Mouse (Mus musculus) fat pad, adult 2 months (tissue): Measurements from ENCODE around the gene Crebrf.
A peak's percentile ranks its signal among the peaks of the same experiment; 100 is the strongest.

Experiments
- DNase-seq: peaks from one replicate; pipeline ENCODE4 v3.0.0-alpha.2; 2011; ENCODE audit warnings: low read depth, low spot score; ENCODE audit errors: extremely low read depth

Crebrf gene

DNA sequence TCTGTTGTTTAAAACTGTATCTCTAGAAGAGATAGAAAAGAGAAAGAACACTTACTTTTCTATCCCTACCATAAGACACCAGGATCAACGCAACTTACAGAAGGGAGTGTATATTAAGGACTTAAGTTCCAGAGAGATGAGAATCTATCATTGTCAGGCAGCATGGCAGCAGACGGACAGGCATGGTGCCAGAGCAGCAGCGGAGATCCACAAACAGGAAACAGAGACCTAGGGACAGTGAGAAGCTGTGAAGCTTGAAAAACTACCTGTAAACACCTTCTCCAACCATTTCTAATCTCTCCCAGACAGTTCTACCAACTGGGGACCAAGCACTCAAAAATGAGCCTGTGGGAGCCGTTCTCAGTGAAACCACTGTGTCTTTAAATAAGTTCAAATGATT lies 11.8 kb upstream of the Crebrf start:
- no peak for DNase-seq

DNA sequence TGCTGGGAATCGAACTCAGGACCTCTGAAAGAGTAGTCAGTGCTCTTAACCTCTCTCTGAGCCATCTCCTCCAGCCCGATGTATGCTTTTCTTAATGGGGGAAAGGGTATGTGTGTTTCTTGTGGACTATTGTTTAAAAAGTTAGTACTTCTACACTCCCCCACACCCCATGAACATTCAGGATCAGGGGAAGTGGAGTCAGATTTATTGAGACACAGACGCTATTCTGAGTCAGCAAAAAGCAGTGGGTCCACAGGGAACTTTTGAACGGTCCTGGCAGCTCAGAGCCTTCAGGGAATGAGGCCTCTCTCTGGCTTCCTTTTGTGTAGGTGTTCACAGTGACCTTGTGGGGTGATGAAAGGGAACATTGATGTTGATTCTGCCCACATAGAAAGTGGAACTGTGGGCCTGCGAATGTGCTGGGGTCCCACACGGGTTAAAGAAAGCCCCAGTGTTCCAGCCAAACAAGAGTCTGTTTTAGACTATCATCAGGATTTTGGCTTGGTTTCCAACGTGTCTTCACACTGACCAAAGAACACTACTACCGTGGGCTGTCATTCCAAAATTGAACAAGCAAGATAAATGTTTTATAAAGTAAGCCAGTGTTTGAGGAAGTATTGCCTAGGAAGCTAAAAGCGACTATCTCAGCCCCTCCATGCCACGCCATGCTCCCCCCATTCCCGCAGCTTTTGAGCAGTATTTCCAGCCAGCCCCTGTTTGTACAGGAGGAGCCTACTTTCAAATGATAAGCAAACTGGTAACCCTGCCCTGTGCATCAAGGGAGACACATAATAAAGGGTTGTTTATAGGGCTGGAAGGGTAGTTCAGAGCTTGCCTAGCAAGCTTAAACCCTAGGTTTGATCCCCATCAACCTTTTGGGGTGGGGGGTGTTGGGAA lies 9.7 kb upstream of the Crebrf start:
- no peak for DNase-seq

DNA sequence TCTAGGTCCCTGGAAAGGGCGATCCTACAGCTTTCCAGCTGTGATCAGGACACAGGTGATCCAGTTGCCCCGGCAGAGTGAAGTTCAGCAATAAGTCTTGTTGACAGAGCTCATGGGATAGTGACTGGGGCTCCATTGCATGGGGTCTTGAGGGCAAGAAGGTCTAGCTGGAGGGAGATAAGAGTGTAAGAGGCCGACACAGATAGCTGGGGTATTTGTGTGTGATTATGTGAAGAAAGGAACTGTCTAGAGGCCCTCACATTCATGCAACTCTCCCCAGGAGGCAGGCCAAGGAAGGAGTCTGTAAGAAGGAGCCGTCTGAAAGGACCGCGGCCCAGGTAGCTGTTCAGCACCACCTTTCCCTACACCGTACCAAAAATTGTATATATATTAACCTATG lies 8.4 kb upstream of the Crebrf start:
- DNase-seq: no peak

DNA sequence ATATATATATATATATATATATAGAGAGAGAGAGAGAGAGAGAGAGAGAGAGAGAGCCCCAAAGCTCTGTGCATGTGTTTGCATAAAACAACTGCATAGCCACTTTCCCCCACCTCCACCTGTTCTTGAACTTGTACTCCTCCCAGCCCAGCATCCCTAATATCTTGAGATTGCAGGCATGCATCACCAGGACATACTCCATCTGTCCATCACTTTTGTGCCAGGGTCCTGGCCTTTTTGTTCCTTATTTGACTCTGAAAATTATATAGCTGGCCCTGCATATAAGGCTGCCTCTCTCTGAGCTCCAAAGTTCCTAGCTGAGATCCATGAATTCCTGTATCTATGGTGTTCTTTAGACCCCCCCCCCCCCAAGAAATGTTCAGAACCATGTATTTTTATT lies 7.0 kb upstream of the Crebrf start:
- DNase-seq: no peak

- DNase-seq: no peak
Measured at GRCm38 (mm10) chr17:26708993-26709590, 6.4 kb upstream of the Crebrf start.

DNA sequence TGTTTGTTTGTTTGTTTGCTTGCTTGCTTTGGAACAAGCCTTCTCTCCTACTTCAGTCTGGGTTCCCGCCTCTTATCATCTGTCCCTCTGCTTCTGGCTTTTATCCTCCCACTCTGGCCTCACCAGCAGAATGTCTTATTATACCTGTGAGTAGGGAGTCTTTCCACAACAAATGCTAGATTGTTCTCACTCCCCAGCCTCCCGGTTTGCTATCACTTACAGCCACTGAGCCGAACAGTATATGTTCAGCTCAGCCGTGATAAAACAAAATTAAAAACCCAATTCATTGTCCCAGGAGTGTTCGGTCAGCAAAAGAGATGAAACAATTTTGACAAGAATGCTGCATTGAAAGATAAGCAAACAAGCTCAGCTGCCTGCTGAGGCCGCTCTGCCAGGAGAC lies 5.4 kb upstream of the Crebrf start:
- no peak for DNase-seq

GRCm38 (mm10) chr17:26715916-26716717 lies 667 bp downstream of the Crebrf start:
- peak; percentile 74 for DNase-seq

DNA sequence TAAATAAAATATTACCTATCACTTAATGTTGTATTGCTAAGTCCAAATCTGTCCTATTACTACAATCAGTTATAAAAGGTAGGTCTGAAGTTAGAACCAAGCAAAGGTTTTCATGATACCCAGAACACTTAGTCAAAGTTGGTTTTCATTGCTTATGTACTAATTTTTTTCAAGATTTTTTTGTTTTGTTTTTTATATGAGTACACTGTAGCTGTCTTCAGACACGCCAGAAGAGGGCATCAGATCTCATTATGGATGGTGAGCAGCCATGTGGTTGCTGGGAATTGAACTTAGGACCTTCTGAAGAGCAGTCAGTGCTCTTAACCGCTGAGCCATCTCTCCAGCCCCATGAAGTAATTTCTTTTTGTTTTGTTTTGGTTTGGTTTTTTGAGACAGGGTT lies 2.4 kb downstream of the Crebrf start:
- no peak for DNase-seq

DNA sequence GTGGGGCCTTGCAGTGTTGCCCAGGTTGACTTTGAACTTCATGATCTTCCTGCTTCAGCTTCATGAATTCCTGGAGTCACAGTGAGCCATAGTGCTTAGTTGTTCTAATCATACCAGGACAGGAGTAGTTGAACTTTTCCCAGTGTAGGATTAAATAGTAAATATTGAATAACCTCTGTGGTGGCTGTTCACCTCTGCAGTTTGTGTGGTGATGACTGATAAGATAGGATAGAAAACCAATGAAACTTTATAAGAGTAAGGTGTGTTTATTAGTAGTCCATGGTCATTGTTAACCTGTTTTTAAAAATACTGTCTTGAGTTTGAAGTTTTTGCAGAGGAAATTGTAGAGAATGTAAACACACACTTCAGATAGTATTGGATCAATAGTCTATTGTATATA lies 4.0 kb downstream of the Crebrf start:
- no peak for DNase-seq

- DNase-seq: no peak
Measured at GRCm38 (mm10) chr17:26721802-26722201, 6.4 kb downstream of the Crebrf start.

DNA sequence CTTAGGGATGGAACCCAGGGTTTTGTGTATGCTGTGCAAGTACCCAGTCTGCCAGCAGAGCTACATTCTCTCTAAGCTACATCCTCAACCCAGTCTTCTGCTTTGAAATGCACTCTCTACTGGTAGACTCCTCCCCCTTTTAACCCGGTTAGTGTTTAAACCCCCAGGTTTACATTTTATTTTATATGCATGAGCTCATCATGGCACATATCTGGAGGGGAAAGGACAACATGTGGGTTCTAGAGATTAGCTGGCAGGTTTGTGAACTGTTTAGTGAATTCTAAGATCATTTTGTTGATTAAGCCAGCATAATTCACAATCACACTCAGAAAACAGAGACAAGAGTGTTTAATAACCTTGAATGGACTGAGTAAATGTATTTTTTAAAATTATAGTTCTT lies 9.3 kb downstream of the Crebrf start:
- DNase-seq: no peak

DNA sequence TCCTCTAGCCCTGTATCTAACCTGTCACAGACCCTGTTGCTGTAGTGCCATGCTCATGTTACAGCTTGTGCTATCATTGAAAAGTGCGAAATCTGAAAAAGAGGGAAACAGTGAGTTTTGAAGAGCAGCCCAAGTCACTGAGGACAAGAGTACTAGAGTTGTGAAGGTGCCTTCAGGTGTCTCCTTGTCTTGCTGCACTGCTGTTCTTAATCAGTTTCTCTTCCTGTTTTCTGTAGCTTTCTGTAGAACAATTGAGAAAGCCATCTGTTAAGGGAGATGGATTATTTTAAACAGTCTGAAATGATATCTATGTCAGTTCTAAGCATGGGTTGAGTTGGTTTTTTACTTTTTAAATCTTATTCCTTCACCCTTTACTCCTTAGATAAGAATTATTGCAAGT lies 11.2 kb downstream of the Crebrf start:
- no peak for DNase-seq

DNA sequence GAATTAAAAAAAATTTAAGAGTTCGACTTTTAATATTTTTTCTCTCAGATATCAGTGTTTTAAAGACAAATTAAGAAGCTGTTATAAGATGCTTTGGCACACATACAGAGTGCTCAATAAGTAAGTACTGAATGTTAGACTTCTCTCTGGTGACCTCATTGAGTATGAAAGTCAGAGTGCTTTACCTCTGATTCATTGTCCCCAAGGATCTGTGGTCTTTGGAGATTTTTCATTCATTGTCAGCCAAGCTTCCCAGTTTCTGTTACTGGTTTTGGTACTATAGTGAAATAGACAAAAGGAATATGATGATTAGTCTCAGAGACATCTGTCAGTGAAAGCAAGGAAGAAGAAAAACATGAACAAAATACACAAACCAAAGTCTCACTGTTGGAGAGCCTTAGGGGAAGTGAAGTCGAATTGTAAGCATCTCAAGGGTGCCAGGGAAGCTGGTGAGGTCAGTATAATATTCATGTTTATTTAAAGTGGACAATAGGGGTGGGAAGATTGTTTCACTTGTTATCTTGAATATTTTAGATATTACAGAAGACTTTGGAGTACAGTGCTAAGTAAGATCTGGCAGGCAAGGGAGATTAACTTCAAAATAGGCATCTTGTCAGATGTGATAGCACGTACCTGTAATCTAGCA lies 11.8 kb downstream of the Crebrf start:
- no peak for DNase-seq

DNA sequence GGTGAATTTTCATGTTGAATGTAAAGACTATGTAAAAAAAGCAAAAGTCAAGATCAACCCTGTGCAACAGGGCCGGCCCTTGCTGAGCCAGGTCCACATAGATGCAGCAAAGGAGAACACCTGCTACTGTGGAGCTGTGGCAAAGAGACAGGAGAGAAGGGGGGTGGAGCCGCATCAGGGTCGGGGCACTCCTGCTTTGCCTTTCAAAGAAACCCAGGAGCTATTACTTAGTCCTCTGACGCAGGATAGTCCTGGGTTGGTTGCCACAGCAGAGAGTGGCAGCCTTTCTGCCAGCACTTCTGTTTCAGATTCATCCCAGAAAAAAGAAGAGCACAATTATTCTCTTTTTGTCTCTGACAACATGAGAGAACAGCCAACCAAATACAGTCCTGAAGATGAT lies 27.1 kb downstream of the Crebrf start:
- no peak for DNase-seq

DNA sequence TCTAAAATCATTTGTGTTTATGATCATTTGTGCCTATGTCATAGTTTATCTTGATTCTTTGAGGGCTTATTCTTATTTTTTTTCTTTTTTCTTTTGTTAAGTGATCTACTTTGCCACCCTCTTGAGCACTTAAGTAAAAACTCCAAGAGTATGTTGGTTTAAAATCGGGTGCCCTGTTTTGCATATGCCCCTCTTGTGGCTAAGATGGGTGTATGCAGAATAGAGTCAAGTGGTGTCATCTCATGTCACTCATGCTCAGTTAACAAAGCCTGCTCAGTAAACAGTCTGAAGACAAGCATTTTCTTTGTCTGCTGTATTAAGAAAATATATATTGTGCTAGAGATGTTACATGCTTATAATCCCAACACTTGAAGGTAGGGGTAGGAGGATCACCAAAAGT lies 27.8 kb downstream of the Crebrf start:
- DNase-seq: no peak

- no peak for DNase-seq
Measured at GRCm38 (mm10) chr17:26749975-26750374, 34.5 kb downstream of the Crebrf start.

DNA sequence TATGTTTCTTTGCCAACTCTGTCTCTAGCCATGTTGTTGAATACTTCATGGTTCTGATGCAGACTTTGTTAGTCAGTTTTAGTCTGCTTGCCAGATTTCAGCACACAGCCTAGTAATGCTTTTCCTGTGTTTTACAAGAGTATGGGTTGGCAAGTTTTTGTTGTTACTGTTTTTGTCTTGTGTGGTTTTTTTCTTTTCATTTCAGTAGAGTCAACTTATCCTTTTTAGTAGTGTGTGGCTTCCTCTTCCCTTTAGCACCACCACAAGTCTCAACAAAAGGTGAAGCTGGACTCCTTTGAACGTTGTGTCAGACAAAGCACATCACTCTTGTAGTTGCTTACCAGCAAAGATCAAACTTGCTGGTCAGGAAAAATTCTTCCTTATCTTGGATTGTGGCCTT lies 36.8 kb downstream of the Crebrf start:
- no peak for DNase-seq

DNA sequence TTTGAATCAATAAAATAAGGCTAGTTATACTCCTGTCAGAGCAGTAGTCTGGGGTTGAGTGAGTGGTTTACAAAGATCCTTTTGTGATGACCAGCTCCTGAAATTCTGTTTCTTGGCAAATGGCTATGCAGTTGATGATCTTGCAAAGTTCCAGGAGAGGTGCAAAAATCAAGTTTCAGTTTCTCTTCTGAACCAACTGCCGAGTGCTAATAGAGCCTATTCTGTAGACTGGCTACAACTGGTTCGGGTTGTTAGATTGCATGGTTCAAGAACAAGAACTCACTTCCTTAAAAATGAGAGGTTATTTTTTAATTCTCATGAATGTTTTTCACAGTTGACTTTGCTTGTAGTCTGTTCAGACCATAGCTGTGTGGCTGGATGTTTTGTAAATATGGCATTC lies 38.0 kb downstream of the Crebrf start:
- no peak for DNase-seq

- DNase-seq: no peak
Measured at GRCm38 (mm10) chr17:26767100-26767753, 51.8 kb downstream of the Crebrf start.

DNA sequence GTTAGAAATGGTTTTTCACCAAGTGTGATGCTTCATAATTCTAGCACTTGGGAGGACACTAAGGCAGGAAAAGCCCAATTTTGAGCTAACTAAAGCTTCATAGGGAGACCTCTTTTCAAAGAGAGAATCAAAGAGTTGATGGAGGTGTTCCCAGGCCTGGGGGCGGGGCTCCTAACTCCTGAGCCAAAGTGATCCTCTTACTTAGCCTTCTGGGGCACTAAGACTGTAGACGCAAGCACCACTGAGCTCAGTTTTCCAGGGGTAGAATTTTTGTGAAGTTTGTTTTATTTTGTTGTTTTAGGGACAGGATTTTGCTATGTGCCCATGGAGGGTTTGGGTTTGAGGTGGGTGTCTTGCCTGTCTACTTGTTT lies 52.3 kb downstream of the Crebrf start:
- DNase-seq: no peak

- no peak for DNase-seq
Measured at GRCm38 (mm10) chr17:26776211-26776610, 60.8 kb downstream of the Crebrf start.
